Mouse (Mus musculus) adrenal gland, postnatal 10 days (tissue): ENCODE data around the gene Astn1. TPM values are rescaled to one million over a fixed set of nuclear protein-coding genes. Genes with fewer than 3 reads are reported as not detected.

Source experiments
- DNase-seq: peaks from one replicate; pipeline ENCODE4 v3.0.0; 2021; ENCODE audit warnings: mixed read lengths
- microRNA-seq: library from miRNA; unstranded; fragments of <30 nt; microRNA quantifications from one replicate; pipeline ENCODE4 v1.2.0, GENCODE M21; 2021
- total RNA-seq, 2 experiments: library from RNA; stranded (reverse); gene quantifications; 2 replicates each; pipeline ENCODE4 v1.2.3; 2021

The Astn1 gene
- total RNA-seq, 2 experiments from 2014 or later: 5.4 to 8.3 TPM

DNA sequence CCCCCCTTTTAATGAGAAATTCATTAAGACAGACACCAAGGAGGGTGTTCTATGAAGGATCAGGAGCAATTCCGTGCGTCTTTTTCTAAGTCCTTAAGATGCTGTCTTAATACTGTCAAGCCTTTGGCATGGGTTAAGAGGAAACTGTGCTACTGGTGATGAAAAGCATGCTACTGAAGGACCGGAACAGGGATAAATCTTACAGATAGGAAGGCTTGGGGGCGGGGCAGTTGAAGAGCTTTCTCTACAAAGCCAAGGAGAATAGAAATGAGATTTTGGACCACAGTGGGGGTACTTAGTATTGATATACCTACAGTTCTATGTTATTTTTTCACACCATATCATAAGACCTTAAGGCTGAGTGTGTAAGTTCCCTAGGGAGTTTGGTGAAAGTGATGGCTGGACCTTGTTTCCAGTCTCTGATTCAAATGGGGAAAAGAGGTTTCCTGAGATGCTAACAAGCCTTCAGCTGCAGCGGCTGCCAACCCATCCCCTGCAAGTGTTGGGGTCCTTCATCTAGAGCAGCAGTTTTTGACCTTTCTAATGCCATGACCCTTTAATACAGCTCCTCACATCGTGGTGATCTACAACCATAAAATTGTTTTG, 378.2 kb downstream of the Astn1 start:
- no peak for DNase-seq

DNA sequence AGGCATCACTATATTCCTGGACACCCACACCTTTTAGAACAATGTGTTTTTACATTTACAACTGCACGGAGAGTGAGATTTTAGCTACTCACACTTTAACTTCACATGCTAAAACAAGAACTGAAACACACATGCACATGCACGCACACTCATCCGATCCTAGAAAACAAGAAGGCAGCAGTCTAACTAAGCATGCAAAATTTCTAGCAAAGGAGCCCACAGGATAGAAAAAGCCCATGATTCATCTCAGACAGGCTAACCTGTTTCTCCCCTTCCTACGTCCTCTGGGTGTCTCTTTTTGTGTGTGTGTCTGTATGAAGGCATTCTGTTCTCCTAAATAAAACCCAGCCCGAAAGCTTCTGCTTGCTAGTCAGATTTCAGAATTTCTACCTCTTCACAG, 378.9 kb downstream of the Astn1 start:
- no peak for DNase-seq

Small RNAs within 50 kb of the gene (microRNA-seq; reads per million reads assigned to microRNA genes)
- gene Mir488: 15.2 reads per million, percentile 24 among the genes with 10 or more reads in this experiment

Other genes starting within 250 kb of the Astn1 start
- 1 to 10 TPM; 1.8 to 4.1 TPM for gene Brinp2, start 5.9 kb upstream of the Astn1 start, total RNA-seq